Mouse (Mus musculus) embryonic facial prominence, embryonic 14.5 days (tissue): ENCODE data around the gene Sdk2. TPM values are rescaled to one million over a fixed set of nuclear protein-coding genes. Genes with fewer than 3 reads are reported as not detected.

Experiments
- ATAC-seq: fragments of 200-750 bp; cut with Nextera tagmentation; 2 replicates; pipeline ENCODE4 v1.8.0; 2017; ENCODE audit warnings: low read depth, moderate number of reproducible peaks, moderate TSS enrichment
- DNase-seq: peaks from one replicate; pipeline ENCODE4 v3.0.0-alpha.2; 2015; ENCODE audit warnings: low spot score
- H3K27ac ChIP-seq: fragments of 300-500 bp; sonication (generic); replicated peaks from 2 replicates; pipeline ENCODE4 v1.5.1; 2014; ENCODE audit warnings: low read depth, mild to moderate bottlenecking, low read length, moderate library complexity
- H3K27me3 ChIP-seq: fragments of 300-500 bp; sonication (generic); replicated peaks from 2 replicates; pipeline ENCODE4 v1.6.1; 2014; ENCODE audit warnings: low read length; ENCODE audit not compliant: control insufficient read depth, insufficient read depth
- H3K36me3 ChIP-seq: fragments of 300-500 bp; sonication (generic); 2 replicates; pipeline ENCODE4 v1.6.1; 2014; ENCODE audit warnings: low read length, mixed read lengths; ENCODE audit not compliant: control insufficient read depth, insufficient read depth
- H3K4me1 ChIP-seq: fragments of 300-500 bp; sonication (generic); 2 replicates; pipeline ENCODE4 v1.6.1; 2014; ENCODE audit warnings: antibody characterized with exemption, low read length; ENCODE audit not compliant: control insufficient read depth, insufficient read depth
- H3K4me2 ChIP-seq: fragments of 300-500 bp; sonication (generic); 2 replicates; pipeline ENCODE4 v1.6.1; 2014; ENCODE audit warnings: low read depth, mild to moderate bottlenecking, low read length, moderate library complexity, mixed read lengths
- H3K4me3 ChIP-seq: fragments of 300-500 bp; sonication (generic); 2 replicates; pipeline ENCODE4 v1.5.1; 2014; ENCODE audit warnings: low read depth, mild to moderate bottlenecking, low read length
- H3K9ac ChIP-seq: fragments of 300-500 bp; sonication (generic); 2 replicates; pipeline ENCODE4 v1.6.1; 2014; ENCODE audit warnings: low read depth, mild to moderate bottlenecking, low read length, moderate library complexity, mixed read lengths
- H3K9me3 ChIP-seq: fragments of 300-500 bp; sonication (generic); 2 replicates; pipeline ENCODE4 v1.6.1; 2016; ENCODE audit warnings: low read length; ENCODE audit not compliant: control insufficient read depth
- WGBS: fragments of 180-500 bp; shearing (Covaris S2); extraction: QIAGEN DNeasy Blood & Tissue Kit; methylation state at CpG from one replicate; pipeline ENCODE4 v1.1.7; 2014; 5-methylcytosine and 5-hydroxymethylcytosine counted together
- polyA plus RNA-seq: library from polyadenylated mRNA; unstranded; fragments of >200 nt; fragmentation: Nextera tagmentation; extraction: Ambion mirVana; gene quantifications from 2 replicates; pipeline ENCODE4 v1.2.1, GENCODE M21; 2014

The Sdk2 gene
- polyA plus RNA-seq, 1 experiment from 2014 or later = 6.3 TPM

- Histone ChIP-seq H3K36me3 (no peaks in the 10 kb centered on the region), H3K27me3 (peaks cover 11% of the 10 kb centered on the region; the same call in 1 of the 2 replicates), H3K4me2 (no peak overlapping the region), H3K9me3 (no peaks in the 10 kb centered on the region), H3K27ac (no peak overlapping the region), H3K9ac (no peak overlapping the region), H3K4me3 (no peak overlapping the region), H3K4me1 (peaks cover 26% of the 10 kb centered on the region)
- DNase-seq (no peak), ATAC-seq (no peak)
- WGBS = 29% methylated on average over 2 of the region's 2 CpGs
Observed at GRCm38 (mm10) chr11:114061265-114061664, 5.6 kb downstream of the Sdk2 start.

GRCm38 (mm10) chr11:114056351-114056750 lies 10.5 kb downstream of the Sdk2 start:
- Histone ChIP-seq H3K4me1 (peaks cover 5% of the 10 kb centered on the region; the same call in 1 of the 2 replicates), H3K27ac (no peak overlapping the region), H3K4me2 (no peak overlapping the region), H3K27me3 (no peaks in the 10 kb centered on the region), H3K36me3 (no peaks in the 10 kb centered on the region), H3K9ac (no peak overlapping the region), H3K9me3 (no peaks in the 10 kb centered on the region), H3K4me3 (no peak overlapping the region)
- no peak for ATAC-seq
- 44% methylated on average over 2 of the region's 2 CpGs for WGBS
- DNase-seq = no peak

GRCm38 (mm10) chr11:114054581-114055315 lies 12.1 kb downstream of the Sdk2 start:
- WGBS = 66% methylated on average over 17 of the region's 17 CpGs
- H3K36me3 ChIP-seq = no peaks in the 10 kb centered on the region
- DNase-seq (peak; percentile 57), ATAC-seq (peak; percentile 62; the same call in 1 of the 2 replicates)
- no peaks in the 10 kb centered on the region for H3K4me1 ChIP-seq
- H3K4me3 ChIP-seq = no peak overlapping the region
- H3K9ac ChIP-seq = no peak overlapping the region
- H3K27me3 ChIP-seq = no peaks in the 10 kb centered on the region
- no peak overlapping the region for H3K27ac ChIP-seq
- H3K9me3 ChIP-seq = no peaks in the 10 kb centered on the region
- H3K4me2 ChIP-seq = no peak overlapping the region

- no peak overlapping the region for H3K4me3 ChIP-seq
- H3K27ac ChIP-seq = no peak overlapping the region; the same call in 1 of the 2 replicates
- H3K4me2 ChIP-seq = no peak overlapping the region
- ATAC-seq = peak; percentile 41
- peaks cover 6% of the 10 kb centered on the region for H3K4me1 ChIP-seq
- H3K36me3 ChIP-seq = no peaks in the 10 kb centered on the region
- DNase-seq = peak; percentile 58
- 0 out of 2 replicates have a peak, but pooled peaks cover 3% of the 10 kb centered on the region for H3K9me3 ChIP-seq
- no peak overlapping the region for H3K9ac ChIP-seq
- no peaks in the 10 kb centered on the region for H3K27me3 ChIP-seq
- WGBS = 42% methylated on average over 4 of the region's 4 CpGs
Observed at GRCm38 (mm10) chr11:114051361-114051760, 15.5 kb downstream of the Sdk2 start.

- Histone ChIP-seq H3K27ac (no peak overlapping the region), H3K9ac (no peak overlapping the region), H3K4me2 (no peak overlapping the region), H3K9me3 (0 out of 2 replicates have a peak, but pooled peaks cover 3% of the 10 kb centered on the region), H3K36me3 (no peaks in the 10 kb centered on the region), H3K4me1 (peaks cover 6% of the 10 kb centered on the region), H3K27me3 (no peaks in the 10 kb centered on the region), H3K4me3 (no peak overlapping the region)
- DNase-seq (no peak), ATAC-seq (no peak)
- WGBS = 74% methylated on average over 3 of the region's 3 CpGs
Observed at GRCm38 (mm10) chr11:114050511-114050910, 16.3 kb downstream of the Sdk2 start.

GRCm38 (mm10) chr11:114047887-114048331 lies 18.9 kb downstream of the Sdk2 start:
- H3K4me1 ChIP-seq = peaks cover 6% of the 10 kb centered on the region
- no peak for DNase-seq
- no peak overlapping the region for H3K9ac ChIP-seq
- no peaks in the 10 kb centered on the region for H3K27me3 ChIP-seq
- H3K4me3 ChIP-seq = no peak overlapping the region
- no peaks in the 10 kb centered on the region for H3K36me3 ChIP-seq
- 0 out of 2 replicates have a peak, but pooled peaks cover 3% of the 10 kb centered on the region for H3K9me3 ChIP-seq
- 7% methylated on average over 10 of the region's 10 CpGs for WGBS
- no peak overlapping the region for H3K27ac ChIP-seq
- H3K4me2 ChIP-seq = no peak overlapping the region
- peak; percentile 45; the same call in 1 of the 2 replicates for ATAC-seq

GRCm38 (mm10) chr11:114046927-114047326 lies 19.9 kb downstream of the Sdk2 start:
- no peak for ATAC-seq
- Histone ChIP-seq H3K4me2 (no peak overlapping the region), H3K27me3 (no peaks in the 10 kb centered on the region), H3K9ac (no peak overlapping the region), H3K4me3 (no peak overlapping the region), H3K4me1 (peaks cover 9% of the 10 kb centered on the region), H3K9me3 (0 out of 2 replicates have a peak, but pooled peaks cover 3% of the 10 kb centered on the region), H3K27ac (no peak overlapping the region), H3K36me3 (no peaks in the 10 kb centered on the region)
- DNase-seq = no peak
- 92% methylated on average over 5 of the region's 5 CpGs for WGBS

GRCm38 (mm10) chr11:114044373-114044772 lies 22.5 kb downstream of the Sdk2 start:
- H3K4me3 ChIP-seq = no peak overlapping the region
- H3K27ac ChIP-seq = no peak overlapping the region
- ATAC-seq = no peak
- peaks cover 21% of the 10 kb centered on the region for H3K4me1 ChIP-seq
- 0 out of 2 replicates have a peak, but pooled peaks cover 3% of the 10 kb centered on the region for H3K9me3 ChIP-seq
- WGBS = 59% methylated on average over 4 of the region's 4 CpGs
- H3K36me3 ChIP-seq = no peaks in the 10 kb centered on the region
- H3K4me2 ChIP-seq = no peak overlapping the region
- H3K9ac ChIP-seq = no peak overlapping the region
- no peak for DNase-seq
- H3K27me3 ChIP-seq = no peaks in the 10 kb centered on the region
